Mouse (Mus musculus) mouse trophoblast stem cell (cell line): ENCODE data around the gene Toe1.
"Not testable (repeated sequence)": the region's sequence is repeated elsewhere in the genome, so short reads cannot be mapped to it uniquely, and the experiment has no call there.

Source experiments
- in situ Hi-C, 2 experiments: fragments of 300-500 bp; cut with MseI, MboI; formaldehyde crosslinking; loops; 2 replicates in 1 of 2; 3 replicates in 1 of 2; pipeline ENCODE4 v1.15.1; 2025

Toe1 gene

GRCm38 (mm10) chr4:116807197-116808129 lies at the start of gene Toe1, which contains the start of gene Mutyh:
Toe1 (minus strand) TSS chr4:116807640.
Mutyh (plus strand) TSS chr4:116807723.
- in situ Hi-C loops, result no loop called here

- in situ Hi-C loops, result no loop called here
Observed at GRCm38 (mm10) chr4:116857203-116857602, 49.8 kb upstream of the Toe1 start.

- in situ Hi-C loops, result no loop called here
Observed at GRCm38 (mm10) chr4:116854286-116854685, 46.8 kb upstream of the Toe1 start.

GRCm38 (mm10) chr4:116849901-116850300 lies 42.5 kb upstream of the Toe1 start:
- in situ Hi-C loops, result no loop called here

GRCm38 (mm10) chr4:116844324-116844723 lies 36.9 kb upstream of the Toe1 start:
- in situ Hi-C loops, result no loop called here

GRCm38 (mm10) chr4:116840841-116841240 lies 33.4 kb upstream of the Toe1 start:
- in situ Hi-C loops, result no loop called here

GRCm38 (mm10) chr4:116840096-116840495 lies 32.7 kb upstream of the Toe1 start:
- in situ Hi-C loops, result not testable (repeated sequence)

- in situ Hi-C loops, result loop anchor here in 1 of 2 experiments (10.0 kb wide), 1 partner anchor 136 kb away; no protein-coding TSS in a partner anchor
Observed at GRCm38 (mm10) chr4:116838999-116839398, 31.6 kb upstream of the Toe1 start.

GRCm38 (mm10) chr4:116830070-116830368 lies 22.6 kb upstream of the Toe1 start:
- in situ Hi-C loops, result loop anchor here (5.0 to 10.0 kb wide), 2 partner anchors 145 to 162 kb away; partner anchors contain the start of gene Urod (in 1 of the 2)

GRCm38 (mm10) chr4:116829364-116830069 lies 22.1 kb upstream of the Toe1 start:
- in situ Hi-C loops, result loop anchor here (5.0 to 10.0 kb wide), 2 partner anchors 145 to 163 kb away; partner anchors contain the start of gene Urod (in 2 of the 2)

- in situ Hi-C loops, result loop anchor here in 1 of 2 experiments (5.0 kb wide), 1 partner anchor 164 kb away; the partner anchor contains the start of gene Urod
Observed at GRCm38 (mm10) chr4:116827819-116828218, 20.4 kb upstream of the Toe1 start.

GRCm38 (mm10) chr4:116824541-116825004 lies 17.1 kb upstream of the Toe1 start:
- in situ Hi-C loops, result loop anchor here in 1 of 2 experiments (5.0 kb wide), 1 partner anchor 168 kb away; the partner anchor contains the start of gene Urod

- in situ Hi-C loops, result no loop called here
Observed at GRCm38 (mm10) chr4:116821694-116822016, 14.2 kb upstream of the Toe1 start, which contains the start of gene Hpdl. Hpdl (minus strand) TSS chr4:116821707.

GRCm38 (mm10) chr4:116820902-116821693 lies 13.7 kb upstream of the Toe1 start:
- in situ Hi-C loops, result no loop called here

GRCm38 (mm10) chr4:116819968-116820901 lies 12.8 kb upstream of the Toe1 start:
- in situ Hi-C loops, result no loop called here

GRCm38 (mm10) chr4:116817486-116817885 lies 10.0 kb upstream of the Toe1 start:
- in situ Hi-C loops, result no loop called here

- in situ Hi-C loops, result no loop called here
Observed at GRCm38 (mm10) chr4:116815276-116815675, 7.8 kb upstream of the Toe1 start.

- in situ Hi-C loops, result no loop called here
Observed at GRCm38 (mm10) chr4:116811012-116811411, 3.6 kb upstream of the Toe1 start.

GRCm38 (mm10) chr4:116799901-116800300 lies 7.5 kb downstream of the Toe1 start:
- in situ Hi-C loops, result no loop called here

GRCm38 (mm10) chr4:116796442-116797110 lies 10.9 kb downstream of the Toe1 start:
- in situ Hi-C loops, result no loop called here
